In genomic region chr2:6128136-6128805, GRCm38 (mm10) we compare ENCODE assay signal across 12 mouse cellular contexts. TPM values are rescaled to one million over a fixed set of nuclear protein-coding genes. Genes with fewer than 3 reads are reported as not detected.
DNase-seq lines count a peak whose midpoint lies in the region; ATAC-seq and TF ChIP-seq lines count a peak whose summit lies in the region.
"Had no signal": no experiment of that assay in that cellular context is flagged by ENCODE, and none has a peak within 500 bp of the region (broad histone marks: within the 10 kb centered on the region; RNA-seq: fewer than 3 reads in every experiment).

No protein-coding gene starts in this region.

- WGBS in limb, embryonic 12.5 days = 86% methylated on average over 11 of the region's 11 CpGs
- 83% methylated on average over 11 of the region's 11 CpGs for WGBS in limb, embryonic 10.5 days
- 69% methylated on average over 11 of the region's 11 CpGs for WGBS in heart, embryonic 10.5 days
- WGBS in limb, embryonic 14.5 days = 86% methylated on average over 11 of the region's 11 CpGs
- 42% methylated on average over 11 of the region's 11 CpGs for WGBS in small intestine, adult 2 months

- no peak overlapping the region for H3K9ac ChIP-seq in limb, embryonic 12.5 days (replicated peaks)
- no peak overlapping the region for H3K9ac ChIP-seq in limb, embryonic 14.5 days (ENCODE audit: low read depth, low read length, severe bottlenecking)

- no peak for ATAC-seq in limb, embryonic 12.5 days (ENCODE audit: insufficient number of reproducible peaks, insufficient read depth, low FRiP score, low TSS enrichment, low read depth)
- no peak for ATAC-seq in limb, embryonic 14.5 days (ENCODE audit: low FRiP score, low read depth)
- ATAC-seq: Patski had no signal

- DNase-seq in limb, embryonic 10.5 days (ENCODE audit: low spot score) = no peak
- no peak for DNase-seq in heart, embryonic 10.5 days (ENCODE audit: low spot score)
- DNase-seq in limb, embryonic 14.5 days (ENCODE audit: low spot score) = no peak
- no peak for DNase-seq in retina, embryonic 14.5 days (ENCODE audit: low spot score)
- DNase-seq in adrenal gland, adult 18-20 months (ENCODE audit: low spot score in 2 of 2) = no peak
- DNase-seq in right cerebral cortex, postnatal 10 days (ENCODE audit: low spot score in 2 of 2) = no peak
- DNase-seq: kidney, adult 11 months; thymus, adult 2 months had no signal

- no peaks in the 10 kb centered on the region for H3K4me1 ChIP-seq in limb, embryonic 12.5 days (replicated peaks)
- H3K4me1 ChIP-seq in limb, embryonic 10.5 days = peaks cover 9% of the 10 kb centered on the region
- 0 out of 2 replicates have a peak, but pooled peaks cover 9% of the 10 kb centered on the region for H3K4me1 ChIP-seq in heart, embryonic 10.5 days
- no peaks in the 10 kb centered on the region for H3K4me1 ChIP-seq in limb, embryonic 14.5 days (ENCODE audit: control insufficient read depth, insufficient read depth, low read length)
- H3K4me1 ChIP-seq in small intestine, adult 2 months (ENCODE audit: control insufficient read depth, insufficient read depth, insufficient read length, low read length) = peaks cover 3% of the 10 kb centered on the region; the same call in 1 of the 2 replicates

- peak overlapping the region; percentile 85; the same call in 1 of the 2 replicates for H3K4me2 ChIP-seq in limb, embryonic 12.5 days
- H3K4me2 ChIP-seq in limb, embryonic 14.5 days (replicated peaks; ENCODE audit: low read depth, low read length, severe bottlenecking) = peak overlapping the region; percentile 19; the same call in 1 of the 2 replicates

- no peaks in the 10 kb centered on the region for H3K9me3 ChIP-seq in limb, embryonic 12.5 days
- no peaks in the 10 kb centered on the region for H3K9me3 ChIP-seq in limb, embryonic 10.5 days (replicated peaks)
- no peaks in the 10 kb centered on the region for H3K9me3 ChIP-seq in heart, embryonic 10.5 days
- no peaks in the 10 kb centered on the region for H3K9me3 ChIP-seq in limb, embryonic 14.5 days (ENCODE audit: control insufficient read depth, low read length)
- H3K9me3 ChIP-seq: midbrain, embryonic 10.5 days had no signal

- TF ChIP-seq CTCF in small intestine, adult 2 months (IDR thresholded peaks at IDR 0.05; ENCODE audit: extremely low read depth, insufficient read length, insufficient replicate concordance, low read depth, low read length) = no peak

- H3K36me3 ChIP-seq in limb, embryonic 12.5 days = no peaks in the 10 kb centered on the region
- H3K36me3 ChIP-seq in limb, embryonic 10.5 days = no peaks in the 10 kb centered on the region
- no peaks in the 10 kb centered on the region for H3K36me3 ChIP-seq in heart, embryonic 10.5 days
- H3K36me3 ChIP-seq in limb, embryonic 14.5 days (ENCODE audit: control insufficient read depth, insufficient read depth, low read length) = no peaks in the 10 kb centered on the region
- no peaks in the 10 kb centered on the region for H3K36me3 ChIP-seq in small intestine, adult 2 months (ENCODE audit: control insufficient read depth, insufficient read depth, low read length)
- H3K36me3 ChIP-seq: midbrain, embryonic 10.5 days had no signal

- no peak for TF ChIP-seq POLR2A in limb, embryonic 14.5 days (IDR thresholded peaks at IDR 0.05; ENCODE audit: borderline replicate concordance, extremely low read depth, insufficient read depth, insufficient read length)
- TF ChIP-seq POLR2A in small intestine, adult 2 months (IDR thresholded peaks at IDR 0.05; ENCODE audit: low read depth, low read length) = no peak

- no peak overlapping the region for H3K4me3 ChIP-seq in limb, embryonic 12.5 days (replicated peaks)
- no peak overlapping the region for H3K4me3 ChIP-seq in limb, embryonic 10.5 days
- H3K4me3 ChIP-seq in heart, embryonic 10.5 days = 0 out of 2 replicates have a peak overlapping the region, but pooled peaks have one; percentile 75
- H3K4me3 ChIP-seq in limb, embryonic 14.5 days (replicated peaks; ENCODE audit: low read length) = peak overlapping the region; percentile 4
- H3K4me3 ChIP-seq in small intestine, adult 2 months (ENCODE audit: low read depth, low read length) = peak overlapping the region; percentile 15

- H3K27ac ChIP-seq in limb, embryonic 12.5 days = no peak overlapping the region
- no peak overlapping the region for H3K27ac ChIP-seq in limb, embryonic 10.5 days
- no peak overlapping the region for H3K27ac ChIP-seq in heart, embryonic 10.5 days
- H3K27ac ChIP-seq in limb, embryonic 14.5 days (replicated peaks; ENCODE audit: low read depth, low read length) = no peak overlapping the region
- no peak overlapping the region for H3K27ac ChIP-seq in small intestine, adult 2 months (ENCODE audit: insufficient read depth, low read depth, low read length)
- H3K27ac ChIP-seq: midbrain, embryonic 10.5 days had no signal

- peaks cover 25% of the 10 kb centered on the region for H3K27me3 ChIP-seq in limb, embryonic 12.5 days
- H3K27me3 ChIP-seq in limb, embryonic 10.5 days (ENCODE audit: low read depth, poor library complexity, severe bottlenecking) = peaks cover 33% of the 10 kb centered on the region
- H3K27me3 ChIP-seq in heart, embryonic 10.5 days (ENCODE audit: insufficient read depth, poor library complexity, severe bottlenecking) = peaks cover 15% of the 10 kb centered on the region; the same call in 1 of the 2 replicates
- peaks cover 7% of the 10 kb centered on the region; the same call in 1 of the 2 replicates for H3K27me3 ChIP-seq in limb, embryonic 14.5 days (ENCODE audit: control insufficient read depth, insufficient read depth, low read length)
- no peaks in the 10 kb centered on the region for H3K27me3 ChIP-seq in small intestine, adult 2 months (ENCODE audit: control insufficient read depth, insufficient read depth, low read length)
- H3K27me3 ChIP-seq: Patski had no signal

RNA-seq across cellular contexts. Expression of gene Proser2, which starts 1.7 kb away (rescaled TPM):
- polyA plus RNA-seq in limb, embryonic 12.5 days (2016; fragmentation: Nextera tagmentation; extraction: Ambion mirVana) = 6.4 and 6.8 TPM in 2 replicates
- 4.2 and 5.1 TPM in 2 replicates for polyA plus RNA-seq in limb, embryonic 10.5 days (2016; fragmentation: Nextera tagmentation; extraction: Ambion mirVana)
- 11.0 and 12.6 TPM in 2 replicates for polyA plus RNA-seq in heart, embryonic 10.5 days (2016; fragmentation: Nextera tagmentation; extraction: Ambion mirVana)
- polyA plus RNA-seq in limb, embryonic 14.5 days (2012; rRNA removed) = 7.6 and 10.2 TPM in 2 replicates
- 10.5 TPM in 2 replicates for polyA plus RNA-seq in limb, embryonic 14.5 days (2014; fragmentation: Nextera tagmentation; extraction: Ambion mirVana)
- polyA plus RNA-seq in small intestine, adult 2 months (2012; rRNA removed) = 9.3 and 11.8 TPM in 2 replicates
- total RNA-seq in adrenal gland, adult 18-20 months (2021) = 10 to 100 TPM; 14.0 to 21.6 TPM

Comparison
In these comparisons a context has a peak if more than half of its experiments do, and no peak if none do; other contexts are left out.
1. H3K4me3 ChIP-seq: peak in heart, embryonic 10.5 days (single experiment), limb, embryonic 14.5 days (single experiment) and small intestine, adult 2 months (single experiment); none in limb, embryonic 12.5 days (single experiment) and limb, embryonic 10.5 days (single experiment).